Mouse (Mus musculus) megakaryocyte progenitor cell, adult 5-6 weeks (primary cell): ENCODE results near the gene Lrp6. TPM values are rescaled to one million over a fixed set of nuclear protein-coding genes. Genes with fewer than 3 reads are reported as not detected.

ENCODE experiments used
- ATAC-seq: replicated peaks from 2 replicates; pipeline ENCODE4 v1.8.0; 2016; ENCODE audit warnings: mild to moderate bottlenecking, moderate TSS enrichment, inconsistent platforms; ENCODE audit not compliant: poor library complexity
- total RNA-seq, 2 experiments: library from RNA; stranded (forward) in 1 of 2; stranded (reverse) in 1 of 2; fragments of 157-497, 149-512 nt in 1 of 2; fragments of 200-1000 nt in 1 of 2; gene quantifications; 2 replicates each; pipeline versions ENCODE4 v1.2.3 to v1.2.4; 2015 to 2017

Gene Lrp6
- total RNA-seq, 2 experiments from 2014 or later: 32.4 to 33.8 TPM

DNA sequence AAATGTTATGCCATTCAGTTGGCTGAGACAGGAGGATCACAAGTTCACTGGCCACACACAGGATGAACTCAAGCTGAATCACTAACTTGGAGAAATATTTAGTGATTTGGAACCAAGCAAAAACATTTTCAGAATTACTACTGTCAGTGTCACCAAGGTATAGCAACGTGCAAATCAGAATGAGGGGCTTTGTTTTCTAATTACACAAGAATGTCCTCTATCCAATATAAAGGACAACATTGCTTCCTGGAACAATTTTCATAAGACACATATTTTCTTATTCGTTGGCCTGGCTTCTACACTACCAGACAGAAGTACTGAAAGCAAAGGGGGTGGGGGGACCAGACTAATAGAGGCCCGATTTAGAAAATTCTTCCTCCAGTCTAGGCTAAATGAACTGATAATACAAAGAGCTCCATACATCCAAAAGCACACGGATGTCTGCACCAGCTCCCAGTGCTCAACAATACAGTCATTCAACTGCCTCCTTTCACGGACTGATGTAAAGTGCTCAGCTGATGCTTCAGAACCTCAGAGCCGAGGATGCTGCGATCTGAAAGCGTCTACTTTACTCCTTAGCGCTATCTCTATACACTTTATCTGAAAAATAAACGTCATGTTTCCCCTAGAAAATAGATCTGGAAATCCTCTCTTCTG, 29.2 kb downstream of the Lrp6 start:
- no peak for ATAC-seq

DNA sequence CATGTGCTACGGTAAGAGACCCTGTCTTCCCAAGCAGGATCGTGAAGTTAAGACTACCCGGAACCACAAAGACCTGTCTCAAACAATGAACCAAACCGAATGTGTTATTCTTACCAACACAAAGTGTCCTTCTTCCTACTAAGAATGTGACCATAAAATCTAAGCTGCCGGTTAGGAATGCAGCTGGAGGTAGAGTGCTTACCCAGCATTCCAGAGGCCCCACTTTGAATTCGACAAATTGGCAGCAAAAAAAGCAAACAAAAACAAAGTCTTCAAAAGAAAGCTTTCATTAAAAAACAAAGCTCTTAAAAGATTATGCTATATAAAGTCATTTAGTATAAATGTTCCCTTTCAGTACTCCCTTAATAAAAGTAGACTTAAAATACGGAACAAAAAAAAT, 31.6 kb downstream of the Lrp6 start:
- no peak for ATAC-seq

DNA sequence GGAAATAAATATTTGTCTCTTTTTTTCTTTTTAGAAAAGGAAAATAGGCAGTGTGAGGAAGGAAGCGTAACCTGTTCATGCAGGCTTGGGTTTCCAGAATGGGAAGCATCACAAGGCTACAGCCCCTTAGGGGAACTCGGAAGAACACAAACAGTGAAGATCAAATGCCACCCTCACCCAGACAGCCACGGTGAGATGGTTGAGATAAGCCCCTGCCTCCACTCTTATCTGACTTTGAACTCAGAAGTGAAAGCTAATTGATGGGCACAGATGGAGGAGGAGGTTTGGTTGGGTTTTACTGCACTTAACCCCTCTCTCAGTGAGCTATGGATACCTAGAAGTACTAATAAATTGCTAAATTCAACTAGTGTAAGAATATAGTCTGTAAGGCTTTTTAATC, 33.7 kb downstream of the Lrp6 start:
- no peak for ATAC-seq

DNA sequence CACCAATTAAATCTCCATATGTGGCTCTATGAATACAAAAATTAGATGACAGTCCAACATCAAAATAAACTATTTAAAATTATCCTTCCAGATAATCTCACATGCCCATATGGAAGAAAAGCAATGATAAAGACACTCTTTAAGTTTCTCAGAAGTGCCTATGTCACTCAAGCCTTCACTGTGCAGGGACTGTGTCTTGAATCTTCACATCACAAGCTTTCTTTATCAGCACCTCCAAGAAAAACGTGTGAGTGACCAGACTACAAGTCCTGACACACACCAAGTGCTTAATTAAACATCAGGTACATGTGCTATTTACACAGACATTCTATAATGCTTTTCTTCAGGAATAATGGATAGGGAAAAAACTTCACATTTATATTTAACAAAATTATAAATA, 34.8 kb downstream of the Lrp6 start:
- 0 out of 2 replicates have a peak, but pooled peaks have one; percentile 31 for ATAC-seq

DNA sequence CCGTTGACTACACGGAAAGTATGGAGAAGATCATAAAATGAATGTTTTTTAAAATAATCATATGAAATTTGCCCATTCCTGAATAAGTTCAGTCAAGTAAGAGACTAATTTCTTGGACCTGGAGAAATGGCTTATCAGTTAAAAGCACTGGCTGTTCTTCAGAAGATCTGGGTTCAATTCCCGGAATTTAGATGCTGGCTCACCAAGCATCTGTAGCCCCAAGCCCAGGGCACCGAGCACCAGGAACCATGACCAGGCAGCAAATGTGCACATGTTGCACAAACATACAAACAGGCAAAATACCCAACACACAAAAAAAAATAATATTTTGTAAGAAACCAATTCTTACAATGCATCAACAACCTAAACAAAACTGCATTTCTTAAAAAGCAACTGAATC, 37.4 kb downstream of the Lrp6 start:
- ATAC-seq: no peak

DNA sequence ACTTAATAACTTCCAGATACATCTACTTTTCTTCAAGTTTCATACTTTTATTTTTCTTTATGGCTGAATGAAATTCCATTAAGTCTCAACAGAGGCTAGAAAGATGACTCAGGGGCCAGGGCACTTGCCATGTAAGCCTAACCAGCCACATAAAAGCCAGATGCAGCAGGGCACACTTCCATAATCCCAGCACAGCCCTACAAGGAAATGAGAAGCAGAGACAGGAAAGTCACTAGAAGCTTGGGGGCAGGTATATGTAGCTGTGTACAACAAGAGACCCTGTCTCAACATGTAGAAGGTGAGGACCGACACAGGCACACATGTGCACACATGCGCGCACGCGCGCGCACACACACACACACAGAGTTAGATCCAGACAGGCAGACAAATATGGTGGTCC, 38.4 kb downstream of the Lrp6 start:
- ATAC-seq: no peak

DNA sequence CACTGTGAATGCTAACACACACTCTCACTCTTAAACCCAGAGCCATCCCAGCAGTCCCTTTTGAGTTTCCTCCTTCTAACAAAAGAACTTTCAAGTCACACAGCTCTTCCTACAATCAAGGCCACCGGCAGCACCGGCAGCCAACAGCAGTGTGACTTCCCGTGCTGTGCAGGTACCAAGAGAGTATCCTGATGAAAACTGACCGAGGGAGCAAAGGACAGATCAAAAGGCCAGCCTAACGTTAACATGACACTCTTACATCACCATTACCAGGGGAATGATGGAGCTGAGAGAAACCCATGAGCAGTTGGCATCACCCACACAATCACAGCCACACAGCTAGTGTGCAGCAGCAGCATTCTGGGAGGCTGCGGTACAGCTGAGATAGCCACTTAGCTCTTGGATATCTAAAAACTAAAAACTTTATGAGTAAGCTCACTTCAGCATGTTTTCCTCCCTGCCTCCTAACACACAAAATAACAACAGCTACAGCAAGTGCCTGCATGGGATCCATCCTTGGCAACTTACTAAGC, 39.1 kb downstream of the Lrp6 start:
- no peak for ATAC-seq

DNA sequence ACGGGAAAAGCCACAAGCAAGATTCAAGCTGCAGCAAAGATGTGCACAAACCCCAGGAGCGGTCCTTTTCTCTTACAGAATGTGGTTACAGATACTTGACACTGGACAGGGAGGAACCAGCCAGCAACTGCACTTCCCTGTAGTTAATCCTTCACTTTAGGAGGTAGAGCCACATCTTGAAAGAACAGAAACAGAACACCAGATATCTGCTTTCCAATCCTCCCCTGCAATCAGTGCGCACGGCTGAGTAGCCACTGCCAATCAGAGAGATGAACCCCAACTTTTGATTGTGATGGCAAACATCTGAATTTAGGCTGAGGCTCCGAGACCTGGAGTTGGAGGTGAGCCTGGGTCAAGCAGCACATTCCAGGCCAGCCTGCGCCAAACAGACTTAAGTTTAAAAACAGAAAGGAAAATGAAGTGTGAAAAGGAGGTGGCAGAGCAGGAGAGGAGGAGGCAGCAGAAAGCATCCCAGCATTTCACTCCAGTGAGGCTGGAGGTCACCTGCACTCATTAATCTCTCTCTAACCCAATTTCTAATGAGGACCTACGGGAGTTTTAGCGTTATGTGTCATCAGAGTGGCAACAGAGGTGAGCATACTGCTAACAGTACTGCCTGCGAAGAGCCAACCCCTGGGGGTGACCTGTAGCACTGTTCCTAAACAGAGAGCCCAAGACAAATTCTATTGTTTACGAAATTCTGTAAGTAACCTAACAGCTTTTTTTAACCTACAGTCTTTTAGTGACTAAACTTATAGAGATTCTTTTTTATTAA, 39.8 kb downstream of the Lrp6 start:
- ATAC-seq: 0 out of 2 replicates have a peak, but pooled peaks have one; percentile 2

DNA sequence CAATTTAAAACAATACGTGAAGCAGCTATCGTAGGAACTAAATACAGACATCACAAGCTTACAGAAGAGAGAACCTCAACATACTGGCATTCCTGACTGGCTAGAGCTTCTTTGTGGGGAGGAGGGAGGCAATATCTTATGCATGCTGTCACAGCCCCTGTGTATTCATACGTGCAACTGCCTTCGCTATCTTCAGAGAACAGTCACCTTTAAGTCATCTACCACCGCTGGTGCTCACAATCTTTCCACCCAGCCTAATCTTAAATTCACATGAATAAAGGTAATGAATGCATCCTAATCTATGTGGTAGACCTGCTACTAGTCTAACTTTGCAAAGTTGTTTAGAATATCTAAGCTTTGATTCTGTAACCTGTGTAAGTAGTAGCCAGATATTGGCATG, 40.5 kb downstream of the Lrp6 start:
- ATAC-seq: peak; percentile 95

DNA sequence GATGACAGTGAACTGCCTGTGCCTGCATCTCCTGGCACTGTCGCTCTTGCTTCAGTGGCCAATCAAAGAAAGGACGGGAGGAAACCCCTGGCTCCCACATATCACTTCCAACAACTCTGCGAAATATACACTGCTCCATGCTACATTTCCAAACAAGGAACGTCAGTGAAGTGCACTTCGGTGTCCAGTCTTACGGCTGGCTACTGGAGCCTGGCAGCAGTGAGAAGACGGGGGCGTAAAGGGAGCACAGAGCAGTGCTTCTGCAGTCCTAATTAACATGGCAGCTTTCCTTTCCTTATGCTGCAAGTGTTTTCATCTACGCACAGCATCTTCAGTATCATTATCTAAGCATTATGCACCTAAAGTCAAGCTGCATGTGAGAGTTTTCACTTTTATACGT, 45.4 kb downstream of the Lrp6 start:
- ATAC-seq: no peak

DNA sequence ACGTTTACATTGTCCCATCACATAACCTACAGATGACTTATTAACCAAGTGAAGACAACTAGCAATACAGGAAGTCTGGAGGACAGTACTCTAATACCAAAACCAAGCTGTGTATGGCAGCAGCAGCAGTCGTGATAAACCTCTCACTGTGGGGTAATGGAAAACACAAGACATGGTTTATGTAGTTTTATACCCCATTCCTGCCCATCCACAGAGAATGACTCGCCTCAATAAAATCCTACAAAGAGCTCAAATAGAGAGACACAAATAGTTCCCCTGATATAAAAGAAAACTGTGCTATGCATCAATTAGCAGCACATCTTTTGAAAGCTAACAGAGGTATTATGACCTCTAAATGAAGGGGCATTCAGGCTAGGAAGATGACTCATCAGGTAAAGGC, 45.9 kb downstream of the Lrp6 start:
- ATAC-seq: no peak

DNA sequence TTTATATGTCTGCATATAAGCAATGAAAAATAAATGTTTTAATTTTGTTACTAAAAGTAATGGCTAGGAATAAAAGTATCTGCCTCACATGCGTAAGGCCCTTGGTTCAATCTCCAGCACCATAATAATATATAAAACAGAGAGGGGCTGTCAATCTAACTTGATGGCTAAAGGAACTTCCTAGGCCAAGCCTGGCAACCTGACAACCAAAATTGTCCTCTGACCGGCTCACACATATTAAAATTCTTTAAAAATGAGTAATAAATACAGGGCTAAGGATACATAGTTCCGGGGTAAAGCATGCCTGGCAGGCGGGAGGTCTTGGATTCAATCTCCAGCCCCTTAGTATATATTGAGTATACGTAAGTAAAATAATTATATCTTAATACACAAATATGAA, 48.3 kb downstream of the Lrp6 start:
- ATAC-seq: no peak

DNA sequence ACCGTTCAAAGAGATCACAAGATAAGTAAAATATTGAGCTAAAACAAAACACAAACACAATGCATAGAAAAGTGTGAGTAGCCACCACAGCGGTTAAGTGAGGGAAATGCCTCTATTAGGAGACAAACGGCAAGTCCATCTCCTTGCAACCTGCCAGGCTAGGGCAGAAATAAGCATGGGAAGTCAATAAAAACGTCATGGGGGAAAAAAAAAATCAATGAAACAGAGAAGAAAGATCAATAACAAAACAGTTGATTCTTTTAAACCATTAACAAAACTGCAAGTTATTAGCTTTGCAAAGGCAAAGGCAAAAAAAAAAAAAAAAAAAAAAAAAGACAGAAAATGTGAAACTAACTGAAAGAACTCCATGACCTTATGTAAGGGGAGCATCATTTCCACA, 49.6 kb downstream of the Lrp6 start:
- ATAC-seq: no peak

DNA sequence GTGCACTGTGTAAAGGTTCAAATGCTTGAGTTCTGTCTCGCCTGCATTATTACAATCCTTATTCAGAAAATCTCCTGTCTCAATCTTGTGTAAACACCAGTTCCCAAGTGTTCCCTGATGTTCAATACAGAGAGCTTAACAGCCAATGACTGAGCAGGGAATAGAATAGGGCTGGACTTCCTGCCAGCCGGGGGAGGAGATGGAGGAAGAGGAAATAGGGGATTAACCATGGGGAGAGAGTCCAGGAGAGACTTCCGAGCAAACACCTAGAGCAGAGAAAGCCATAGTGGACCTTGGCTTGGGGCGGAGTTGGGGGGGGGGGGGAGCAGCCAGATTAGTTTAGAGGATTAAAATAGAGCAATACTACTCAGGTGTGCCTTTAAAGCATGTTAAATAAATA, 51.3 kb downstream of the Lrp6 start:
- no peak for ATAC-seq

DNA sequence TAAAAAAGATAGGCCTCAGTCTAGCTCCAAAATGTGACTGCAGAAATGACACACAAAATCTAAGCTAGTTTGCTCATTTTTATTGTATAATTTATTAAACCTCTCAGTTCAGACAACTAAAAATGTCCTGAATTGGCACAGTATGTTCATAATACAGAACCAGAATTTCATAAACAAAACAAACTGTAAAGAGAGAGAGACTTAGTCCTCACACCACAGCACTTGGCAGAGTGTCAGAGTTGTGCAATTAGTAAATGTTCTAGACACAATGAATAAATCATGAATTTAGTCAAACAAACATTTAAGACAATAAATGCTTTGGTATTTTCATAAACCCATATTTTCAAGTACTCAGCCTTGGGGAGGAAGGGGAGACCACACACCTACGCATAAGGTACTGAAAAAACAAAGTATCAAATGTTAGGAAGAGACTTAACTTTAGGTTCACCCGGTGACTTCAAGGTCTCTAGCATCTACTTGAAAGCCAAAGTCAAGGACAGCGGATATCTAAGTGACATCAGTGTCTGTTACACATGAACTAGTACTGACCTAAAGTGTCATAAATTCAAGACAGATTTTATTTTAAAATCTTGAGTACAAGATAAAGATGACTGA, 52.8 kb downstream of the Lrp6 start:
- ATAC-seq: no peak

DNA sequence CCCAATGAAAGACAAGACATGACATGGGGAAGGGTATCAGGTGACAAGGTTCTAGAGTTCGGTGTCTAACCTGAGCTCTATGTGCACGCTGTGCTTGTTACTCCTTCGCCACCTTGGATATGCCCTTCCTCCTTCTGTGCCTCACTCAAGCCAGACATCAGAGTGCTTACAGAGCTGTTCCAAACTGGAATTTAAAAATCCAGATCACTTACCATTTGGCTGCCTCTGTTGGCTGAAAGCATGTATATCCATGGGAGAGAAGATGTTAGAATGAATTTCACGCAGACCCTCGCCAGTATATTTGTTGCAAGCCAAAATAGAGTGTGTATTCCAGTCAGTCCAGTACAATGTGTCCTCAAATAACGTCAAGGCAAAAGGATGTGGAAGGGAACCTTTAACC, 53.8 kb downstream of the Lrp6 start:
- ATAC-seq: no peak

DNA sequence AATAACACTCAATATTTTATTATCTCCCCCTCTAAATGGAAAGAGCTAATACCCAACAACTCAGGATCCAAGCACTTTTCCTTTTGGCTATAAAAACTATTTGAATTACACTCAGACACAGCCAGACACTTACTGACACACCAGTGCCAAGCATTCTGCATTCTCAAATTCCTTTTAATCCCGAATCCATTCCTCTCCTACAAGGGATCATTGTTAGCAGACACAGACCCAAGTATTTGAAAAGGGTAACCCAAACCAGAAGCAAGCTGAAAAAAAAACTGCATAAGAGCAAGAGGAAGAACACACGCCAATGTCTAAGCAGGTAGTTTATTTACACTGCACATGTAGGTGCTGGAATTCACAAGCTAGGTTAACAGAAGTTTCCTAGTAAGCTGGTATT, 54.3 kb downstream of the Lrp6 start:
- ATAC-seq: no peak

DNA sequence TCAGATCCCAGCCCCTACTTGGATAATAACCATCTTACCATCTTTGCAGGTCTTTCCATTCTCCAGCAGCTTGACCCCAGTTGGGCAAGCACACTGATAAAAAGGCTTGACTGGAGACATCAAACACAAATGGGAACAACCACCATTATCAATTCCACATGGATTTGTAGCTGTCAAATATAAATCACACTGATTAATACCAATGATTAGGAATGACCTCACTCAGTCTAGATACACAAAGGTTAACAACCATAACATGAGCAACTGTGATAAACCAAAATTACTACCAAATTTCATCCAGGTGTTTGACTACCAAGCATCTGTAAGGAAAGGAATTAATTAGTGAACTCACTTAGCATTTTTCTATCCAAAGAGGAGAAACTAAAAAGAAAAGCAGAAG, 55.6 kb downstream of the Lrp6 start:
- no peak for ATAC-seq

DNA sequence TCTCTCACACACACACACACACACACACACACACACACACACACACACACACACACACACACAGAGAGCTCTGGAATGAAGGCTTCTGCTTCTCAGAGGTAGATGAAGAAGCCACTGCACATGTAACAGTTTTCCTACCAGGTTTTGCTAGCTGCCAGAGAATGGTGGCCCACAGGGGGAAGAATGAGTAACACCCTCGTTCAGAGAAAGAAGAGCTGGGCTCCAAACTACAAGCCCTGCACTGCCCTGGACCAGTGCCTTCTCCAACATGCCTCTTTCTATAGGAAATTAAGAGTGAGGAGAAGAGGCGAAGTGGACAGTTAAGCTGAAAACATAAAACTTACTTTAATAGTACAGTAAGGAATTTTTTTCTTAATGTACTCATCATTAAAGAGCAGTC, 56.5 kb downstream of the Lrp6 start:
- no peak for ATAC-seq

DNA sequence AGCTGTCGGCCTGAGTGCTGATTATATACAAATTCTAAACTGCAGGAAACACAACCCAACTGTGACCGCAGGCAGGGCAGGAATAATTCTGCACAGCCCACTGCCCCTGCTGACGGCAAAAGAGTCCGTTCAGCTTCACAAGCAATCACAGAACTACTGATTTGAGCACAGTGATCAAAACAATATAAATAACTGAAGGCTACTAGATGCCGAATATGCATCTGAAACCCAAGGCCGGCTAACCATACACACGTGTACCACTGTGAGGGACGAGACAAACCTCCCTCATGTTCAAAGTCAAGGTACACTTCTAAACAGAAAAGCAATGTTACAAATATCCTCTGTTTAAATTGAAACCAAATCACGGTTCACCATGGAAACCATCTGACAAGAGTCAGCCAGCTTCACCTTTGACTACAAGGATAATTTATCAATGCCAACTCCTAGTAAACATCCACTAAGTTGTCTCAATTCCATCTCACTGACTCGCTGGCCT, 57.0 kb downstream of the Lrp6 start:
- ATAC-seq: no peak

DNA sequence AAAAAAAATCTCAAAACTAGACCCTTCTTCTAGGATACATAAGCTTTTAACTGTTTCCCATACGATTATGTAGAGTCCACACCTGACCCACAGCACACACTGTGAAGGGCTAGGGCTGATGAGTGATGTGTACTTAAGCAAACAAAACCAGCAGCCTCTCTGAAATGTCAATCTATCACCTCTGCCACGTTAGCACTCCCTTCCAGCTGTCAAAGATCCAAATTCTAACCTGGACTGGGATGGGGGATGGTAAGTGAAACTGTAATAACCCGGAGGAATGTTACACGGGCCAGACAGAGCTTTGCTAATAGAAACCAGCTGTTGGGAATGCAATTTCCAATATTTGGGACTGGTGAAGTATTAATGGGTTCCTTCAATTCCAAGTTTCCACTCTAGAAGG, 61.9 kb downstream of the Lrp6 start:
- ATAC-seq: no peak

DNA sequence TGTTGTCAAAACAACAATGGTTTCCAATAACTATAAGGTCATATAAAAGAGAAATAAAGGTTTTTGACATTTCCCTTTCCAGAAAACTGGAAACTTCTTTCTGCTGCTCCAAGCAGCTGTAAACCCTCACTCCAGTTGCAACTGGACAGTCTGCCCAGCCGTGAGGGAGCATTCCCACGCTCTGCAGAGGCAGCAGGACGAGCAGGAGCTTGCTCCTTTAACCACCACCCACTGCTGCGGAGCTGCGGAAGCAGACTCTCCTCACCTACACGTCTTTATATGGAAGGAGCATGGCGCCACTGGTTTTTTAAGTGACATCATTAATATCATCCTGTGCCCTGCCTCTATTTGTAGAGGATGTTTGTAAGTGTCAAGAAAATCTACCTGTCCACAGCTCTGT, 64.4 kb downstream of the Lrp6 start:
- no peak for ATAC-seq
